Comparison of ENCODE assay signal across 9 mouse cellular contexts in genomic region chr7:27691076-27691475, GRCm38 (mm10). TPM values are rescaled to one million over a fixed set of nuclear protein-coding genes. Genes with fewer than 3 reads are reported as not detected.
DNase-seq lines count a peak whose midpoint lies in the region; ATAC-seq and TF ChIP-seq lines count a peak whose summit lies in the region.
"Had no signal": no experiment of that assay in that cellular context is flagged by ENCODE, and none has a peak within 500 bp of the region (broad histone marks: within the 10 kb centered on the region; RNA-seq: fewer than 3 reads in every experiment).

No protein-coding gene starts in this region.

- ATAC-seq in megakaryocyte progenitor cell, adult 5-6 weeks (replicated peaks; ENCODE audit: poor library complexity), result peak; percentile 54

- intact Hi-C loops in heart, postnatal 25 days (cut with DNase I), result loop anchor here (1.0 kb wide), 2 partner anchors 34 to 39 kb away; no protein-coding TSS in a partner anchor

- no peaks in the 10 kb centered on the region for H3K9me3 ChIP-seq in ES-E14 (ENCODE audit: control insufficient read depth, insufficient read depth, low read depth, low read length)
- H3K9me3 ChIP-seq: embryonic facial prominence, embryonic 13.5 days had no signal

- in situ Hi-C loops in ES-E14 (cut with MboI; ENCODE audit: low sequenced_read_pairs in 2 of 2, unreplicated experiment in 2 of 2), result loop anchor here in 1 of 2 experiments (25.0 kb wide), 1 partner anchor 404 kb away; no protein-coding TSS in a partner anchor

- no peak overlapping the region for H3K4me3 ChIP-seq in ES-E14 (ENCODE audit: insufficient read depth in 1 of 2, low read depth in 1 of 2, low read length in 2 of 2, poor library complexity in 1 of 2, severe bottlenecking in 1 of 2)
- H3K4me3 ChIP-seq: embryonic facial prominence, embryonic 13.5 days had no signal

- no peaks in the 10 kb centered on the region for H3K36me3 ChIP-seq in ES-E14 (ENCODE audit: control insufficient read depth, insufficient read depth, low read length, poor library complexity, severe bottlenecking)
- H3K36me3 ChIP-seq: embryonic facial prominence, embryonic 13.5 days had no signal

- H3K27ac ChIP-seq in ES-E14 (ENCODE audit: insufficient read depth, low read depth, low read length, poor library complexity, severe bottlenecking), result no peak overlapping the region; the same call in 1 of the 2 replicates
- H3K27ac ChIP-seq: embryonic facial prominence, embryonic 13.5 days had no signal

- DNase-seq in heart, postnatal 4 days, result peak; percentile 44
- DNase-seq in heart, postnatal 25 days (ENCODE audit: low spot score), result no peak
- DNase-seq in 416B (ENCODE audit: low read depth) (peak; percentile 82), ES-E14 (ENCODE audit: low read depth, low spot score) (peak; percentile 66)
- DNase-seq in embryo, embryonic 10.5 days (ENCODE audit: low spot score), result peak; percentile 58
- DNase-seq in left cerebral cortex, adult 9 months (ENCODE audit: low spot score in 2 of 2), result no peak
- no peak for DNase-seq in left cerebral cortex, adult 8-10 months (ENCODE audit: low spot score in 2 of 2)

- H3K4me1 ChIP-seq in ES-E14 (ENCODE audit: control insufficient read depth in 2 of 2, insufficient read depth in 2 of 2, low read length in 2 of 2, poor library complexity in 1 of 2), result peaks cover 0 to 6% of the 10 kb centered on the region in 2 experiments; a peak in 2 of 4 replicates

- H3K9ac ChIP-seq in ES-E14 (ENCODE audit: insufficient read depth, low read depth, low read length, poor library complexity, severe bottlenecking), result peak overlapping the region; percentile 51; the same call in 1 of the 2 replicates

TF ChIP-seq in ES-E14, 5 proteins besides CTCF, POLR2A, EP300 and RAD21:
- TF ChIP-seq ZC3H11A (IDR thresholded peaks at IDR 0.05; ENCODE audit: borderline replicate concordance, low read depth, low read length) (peak; percentile 62; the same call in 1 of the 2 replicates), MAFK (IDR thresholded peaks at IDR 0.05; ENCODE audit: insufficient read depth, low read depth, low read length) (no peak)

RNA-seq across cellular contexts. Expression of gene Zfp607b, which starts 1.9 kb away (rescaled TPM):
- under 1 TPM; 0.70 to 0.81 TPM for total RNA-seq in heart, postnatal 4 days (2021)
- total RNA-seq in heart, postnatal 25 days (2021), result under 1 TPM; 0.39 to 0.88 TPM
- total RNA-seq in ES-E14 (2012; rRNA removed), result 5.3 and 6.6 TPM in 2 replicates
- 0.71 and 3.1 TPM in 2 replicates for total RNA-seq in megakaryocyte progenitor cell, adult 5-6 weeks (2015)
- total RNA-seq in megakaryocyte progenitor cell, adult 5-6 weeks (2017), result 0.42 and 4.0 TPM in 2 replicates
- total RNA-seq in left cerebral cortex, adult 8-10 months (2022), result 10 to 100 TPM in 2 of 4 experiments, 1 to 10 TPM in 2; 9.7 to 12.2 (median 10.7) TPM

RNA-seq across cellular contexts. Expression of gene Map3k10, which starts 16.7 kb away (rescaled TPM):
- 10 to 100 TPM; 16.7 TPM for total RNA-seq in heart, postnatal 4 days (2021)
- 10 to 100 TPM; 21.9 to 22.2 TPM for total RNA-seq in heart, postnatal 25 days (2021)
- total RNA-seq in ES-E14 (2012; rRNA removed), result 20.2 and 21.6 TPM in 2 replicates
- 1.7 and 4.3 TPM in 2 replicates for total RNA-seq in megakaryocyte progenitor cell, adult 5-6 weeks (2015)
- total RNA-seq in megakaryocyte progenitor cell, adult 5-6 weeks (2017), result 3.4 and 5.2 TPM in 2 replicates
- 100 to 1,000 TPM; 166 to 174 (median 173) TPM for total RNA-seq in left cerebral cortex, adult 8-10 months (2022)

RNA-seq across cellular contexts. Expression of gene Ttc9b, which starts 37.4 kb away (rescaled TPM):
- not detected for total RNA-seq in heart, postnatal 4 days (2021)
- not detected for total RNA-seq in heart, postnatal 25 days (2021)
- 0.54 and 0.74 TPM in 2 replicates for total RNA-seq in ES-E14 (2012; rRNA removed)
- total RNA-seq in megakaryocyte progenitor cell, adult 5-6 weeks (2015), result not detected in 2 replicates
- not detected in 2 replicates for total RNA-seq in megakaryocyte progenitor cell, adult 5-6 weeks (2017)
- total RNA-seq in left cerebral cortex, adult 8-10 months (2022), result 10 to 100 TPM; 81.9 to 99.6 (median 88.5) TPM

RNA-seq across cellular contexts. Expression of gene Zfp60, which starts 40.1 kb away (rescaled TPM):
- total RNA-seq in heart, postnatal 4 days (2021), result 10 to 100 TPM in 1 of 2 experiments, 1 to 10 TPM in 1; 9.1 to 11.5 TPM
- total RNA-seq in heart, postnatal 25 days (2021), result 1 to 10 TPM; 8.2 to 8.9 TPM
- total RNA-seq in ES-E14 (2012; rRNA removed), result 11.0 and 12.0 TPM in 2 replicates
- total RNA-seq in megakaryocyte progenitor cell, adult 5-6 weeks (2015), result 7.6 and 11.3 TPM in 2 replicates
- 5.5 and 7.5 TPM in 2 replicates for total RNA-seq in megakaryocyte progenitor cell, adult 5-6 weeks (2017)
- total RNA-seq in left cerebral cortex, adult 8-10 months (2022), result 10 to 100 TPM; 38.2 to 46.6 (median 42.1) TPM

Comparison
In these comparisons a context has a peak if more than half of its experiments do, and no peak if none do; other contexts are left out.
1. DNase-seq: peak in heart, postnatal 4 days (single experiment), 416B (single experiment), ES-E14 (single experiment) and embryo, embryonic 10.5 days (single experiment); none in heart, postnatal 25 days (single experiment), left cerebral cortex, adult 9 months (0 of 2) and left cerebral cortex, adult 8-10 months (0 of 2).
2. RNA of gene Ttc9b, which starts 37.4 kb away (total RNA-seq): 81.9 to 99.6 TPM in left cerebral cortex, adult 8-10 months; 0.54 to 0.74 TPM in ES-E14, not detected in heart, postnatal 4 days, not detected in heart, postnatal 25 days and not detected in megakaryocyte progenitor cell, adult 5-6 weeks; every median in the first group is over 10 times any median in the second.